Mouse (Mus musculus): ENCODE measurements around the gene Pilrb2. TPM values are rescaled to one million over a fixed set of nuclear protein-coding genes. Genes with fewer than 3 reads are reported as not detected.

Pilrb2 gene
- polyA plus RNA-seq, 3 experiments from 2014 or later = not detected

DNA sequence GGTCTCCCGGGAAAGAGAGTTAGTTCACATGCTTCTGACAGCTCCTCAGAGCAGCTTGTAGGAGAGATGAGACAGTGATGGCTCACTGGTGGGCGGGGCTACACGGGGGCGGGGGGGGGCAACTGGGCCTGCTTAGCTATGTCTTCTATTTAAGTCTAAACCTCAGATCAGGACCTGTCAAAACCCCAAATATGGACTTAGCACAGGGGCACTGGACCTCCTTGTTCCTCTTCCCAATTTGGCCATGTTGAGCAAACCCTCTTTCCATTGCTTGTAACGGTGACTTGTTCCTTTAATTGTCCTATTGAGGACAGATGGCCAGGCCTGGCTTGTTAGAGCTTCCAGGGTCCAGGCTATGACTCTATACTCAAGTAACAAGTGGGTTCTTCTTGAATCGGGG, 40.1 kb downstream of the Pilrb2 start:
- no peak for ATAC-seq

GRCm38 (mm10) chr5:137831106-137831505, 40.5 kb downstream of the Pilrb2 start:
- no peak for ATAC-seq

- ATAC-seq = no peak
Observed at GRCm38 (mm10) chr5:137830238-137830637, 41.4 kb downstream of the Pilrb2 start.

GRCm38 (mm10) chr5:137828694-137829093, 42.9 kb downstream of the Pilrb2 start:
- no peak for ATAC-seq

DNA sequence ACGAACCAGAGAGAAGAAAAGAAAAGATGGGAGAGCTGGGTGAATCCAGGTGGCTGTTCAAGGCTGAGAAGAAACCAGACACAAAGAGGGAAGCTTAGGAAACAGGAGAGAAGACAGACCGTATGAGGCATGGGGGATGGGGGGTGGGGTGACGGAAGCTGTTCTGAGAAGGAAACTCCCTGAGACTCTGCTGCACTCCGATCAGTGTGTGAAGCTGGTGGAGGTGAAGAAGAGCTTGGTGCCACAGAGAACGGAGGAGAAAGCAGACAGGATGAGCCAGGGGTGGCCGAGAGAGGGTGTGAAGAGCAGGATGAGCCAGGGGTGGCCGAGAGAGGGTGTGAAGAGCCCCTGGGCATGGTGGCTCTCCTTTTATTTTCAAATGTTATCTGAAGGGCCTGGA, 45.2 kb downstream of the Pilrb2 start:
- ATAC-seq = no peak

- no peak for ATAC-seq
Observed at GRCm38 (mm10) chr5:137825971-137826370, 45.6 kb downstream of the Pilrb2 start.

DNA sequence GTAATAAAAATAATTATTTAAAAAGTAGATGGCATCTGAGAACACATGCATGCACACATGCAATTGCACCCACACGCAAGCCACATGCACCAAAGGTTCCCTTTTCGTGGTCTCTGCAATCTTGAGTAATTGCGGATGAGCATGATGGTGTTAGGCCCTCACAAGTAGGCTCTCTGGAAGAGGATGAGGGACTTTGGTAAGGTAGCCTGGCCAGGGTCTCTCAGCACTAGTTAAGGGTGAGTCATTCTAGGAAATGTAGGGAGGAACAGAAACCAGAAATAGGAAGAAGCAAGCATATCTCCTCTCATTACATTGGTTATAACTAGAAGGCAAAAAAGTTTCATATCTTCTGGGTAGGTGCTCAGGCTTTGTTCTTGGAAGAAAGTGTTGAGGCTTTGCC, 46.6 kb downstream of the Pilrb2 start:
- no peak for ATAC-seq

GRCm38 (mm10) chr5:137823455-137824045, 48.1 kb downstream of the Pilrb2 start:
- no peak for ATAC-seq

DNA sequence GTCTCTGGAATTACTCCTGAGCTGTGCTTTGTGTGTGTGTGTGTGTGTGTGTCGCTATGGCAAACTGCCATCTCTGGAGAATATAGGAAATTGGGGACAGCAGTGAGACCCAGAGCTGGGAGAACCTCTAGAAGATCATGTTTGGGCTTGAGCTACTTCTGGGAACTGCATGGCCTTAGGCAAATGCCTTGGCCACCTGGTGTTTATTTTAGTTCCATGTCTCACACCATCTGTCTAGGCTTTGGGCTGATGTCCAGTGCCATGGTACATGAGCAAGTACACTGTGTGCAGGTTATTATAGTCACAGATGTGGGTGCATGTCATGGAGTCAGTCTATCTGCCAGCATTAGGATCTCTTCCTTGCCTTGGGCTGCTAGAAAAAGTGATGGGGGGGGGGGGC, 49.0 kb downstream of the Pilrb2 start:
- no peak for ATAC-seq

GRCm38 (mm10) chr5:137822126-137822525, 49.5 kb downstream of the Pilrb2 start:
- ATAC-seq = no peak

DNA sequence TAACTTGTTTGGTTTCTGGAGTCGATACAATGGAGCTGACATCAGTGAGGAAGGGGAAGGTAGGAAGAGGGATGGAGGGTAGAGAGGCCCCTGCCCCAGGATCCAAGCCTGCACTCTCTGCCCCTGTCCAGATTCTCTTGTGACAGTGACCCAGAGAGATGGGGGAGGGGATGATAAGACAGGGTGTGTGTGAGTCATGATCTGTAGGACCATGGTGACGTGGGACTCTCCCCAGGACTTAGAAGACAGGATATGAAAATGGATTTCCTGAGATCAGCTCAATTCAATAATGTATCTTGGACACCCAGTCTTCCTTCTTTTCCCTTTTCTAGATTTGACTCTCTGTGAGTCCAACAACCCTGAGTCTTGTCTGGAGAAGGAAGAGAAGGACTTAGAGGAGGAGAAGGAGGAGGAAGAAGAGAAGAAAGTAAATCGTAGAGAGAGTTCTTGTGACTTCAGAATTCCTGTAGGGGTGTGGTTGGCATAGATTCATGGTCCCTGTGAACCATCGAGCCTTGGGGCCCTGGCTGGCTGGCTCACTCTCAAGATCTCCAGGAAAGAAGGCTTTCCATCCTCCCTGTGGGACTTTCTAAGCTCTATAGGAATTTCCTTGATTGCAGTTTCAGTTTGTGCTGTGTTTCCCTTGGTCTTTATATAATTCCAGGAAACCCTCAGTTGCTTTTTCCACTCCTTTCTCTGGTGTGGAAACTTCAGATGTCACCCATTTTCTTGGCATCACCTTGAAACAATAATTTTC, 54.0 kb downstream of the Pilrb2 start:
- no peak for ATAC-seq

Other genes with a start within 250 kb of the Pilrb2 start
- under 1 TPM in 2 of 3 experiments, not detected in 1; 0.33 to 0.67 TPM for gene Fbxo24, start 242.8 kb downstream of the Pilrb2 start, polyA plus RNA-seq (2017; shearing (Covaris generic))
- gene Lrch4, start 242.7 kb downstream of the Pilrb2 start, polyA plus RNA-seq (2017; shearing (Covaris generic)) = 10 to 100 TPM; 57.9 to 66.2 (median 65.6) TPM
- gene Gm20605, start 242.6 kb downstream of the Pilrb2 start, polyA plus RNA-seq (2017; shearing (Covaris generic)) = 10 to 100 TPM in 2 of 3 experiments, 1 to 10 TPM in 1; 8.6 to 14.1 (median 13.3) TPM
- 10 to 100 TPM; 18.2 to 49.8 (median 44.0) TPM for gene Sap25, start 230.5 kb downstream of the Pilrb2 start, polyA plus RNA-seq (2017; shearing (Covaris generic))
- not detected for gene Irs3, start 226.1 kb downstream of the Pilrb2 start, polyA plus RNA-seq (2017; shearing (Covaris generic))
- 10 to 100 TPM; 16.1 to 21.7 (median 16.4) TPM for gene Agfg2, start 187.1 kb downstream of the Pilrb2 start, polyA plus RNA-seq (2017; shearing (Covaris generic))
- gene Nyap1, start 130.2 kb downstream of the Pilrb2 start, polyA plus RNA-seq (2017; shearing (Covaris generic)) = under 1 TPM in 2 of 3 experiments, not detected in 1; 0.12 to 0.20 TPM
- gene Tsc22d4, start 126.1 kb downstream of the Pilrb2 start, polyA plus RNA-seq (2017; shearing (Covaris generic)) = 10 to 100 TPM; 43.3 to 83.4 (median 64.7) TPM
- 10 to 100 TPM in 1 of 3 experiments, 1 to 10 TPM in 2; 6.0 to 10.9 (median 6.5) TPM for gene Ppp1r35, start 93.0 kb downstream of the Pilrb2 start, polyA plus RNA-seq (2017; shearing (Covaris generic))
- gene Mepce, start 84.2 kb downstream of the Pilrb2 start, polyA plus RNA-seq (2017; shearing (Covaris generic)) = 10 to 100 TPM; 13.1 to 32.7 (median 29.8) TPM
- gene Zcwpw1, start 84.0 kb downstream of the Pilrb2 start, polyA plus RNA-seq (2017; shearing (Covaris generic)) = 10 to 100 TPM in 2 of 3 experiments, 1 to 10 TPM in 1; 4.7 to 12.0 (median 11.0) TPM
- under 1 TPM in 2 of 3 experiments, not detected in 1; 0.19 to 0.79 TPM for gene Pilra, start 35.5 kb downstream of the Pilrb2 start, polyA plus RNA-seq (2017; shearing (Covaris generic))
- gene Pilrb1, start 13.7 kb downstream of the Pilrb2 start, polyA plus RNA-seq (2017; shearing (Covaris generic)) = under 1 TPM in 1 of 3 experiments, not detected in 2; 0.38 TPM
- not detected for gene Cyp3a13, start 49.8 kb upstream of the Pilrb2 start, polyA plus RNA-seq (2017; shearing (Covaris generic))
- not detected for gene Gjc3, start 91.3 kb upstream of the Pilrb2 start, polyA plus RNA-seq (2017; shearing (Covaris generic))
- gene Azgp1, start 109.7 kb upstream of the Pilrb2 start, polyA plus RNA-seq (2017; shearing (Covaris generic)) = not detected
- not detected for gene Smok3a, start 149.4 kb upstream of the Pilrb2 start, polyA plus RNA-seq (2017; shearing (Covaris generic))
- gene Smok3b, start 149.6 kb upstream of the Pilrb2 start, polyA plus RNA-seq (2017; shearing (Covaris generic)) = not detected
- not detected for gene Smok3c, start 181.4 kb upstream of the Pilrb2 start, polyA plus RNA-seq (2017; shearing (Covaris generic))
- gene Zkscan1, start 213.3 kb upstream of the Pilrb2 start, polyA plus RNA-seq (2017; shearing (Covaris generic)) = 10 to 100 TPM in 2 of 3 experiments, 1 to 10 TPM in 1; 9.7 to 11.1 (median 11.0) TPM
- gene Zscan21, start 245.1 kb upstream of the Pilrb2 start, polyA plus RNA-seq (2017; shearing (Covaris generic)) = 10 to 100 TPM; 18.6 to 21.0 (median 19.1) TPM